Mouse (Mus musculus): ENCODE data around the gene Cdc5l.

- TF ChIP-seq GATA1 (IDR thresholded peaks at IDR 0.05; ENCODE audit: borderline replicate concordance, low read length), result no peak
- no peak for TF ChIP-seq FLI1 (IDR thresholded peaks at IDR 0.05; ENCODE audit: low read length)
These were observed 30.7 kb upstream of the Cdc5l start for GRCm38 (mm10) chr17:45464255-45464654.
